Mouse (Mus musculus) embryonic facial prominence, embryonic 12.5 days (tissue): ENCODE results near the gene Lgi4. TPM values are rescaled to one million over a fixed set of nuclear protein-coding genes. Genes with fewer than 3 reads are reported as not detected.

ENCODE experiments used
- ATAC-seq: fragments of 200-750 bp; cut with Nextera tagmentation; 2 replicates; pipeline ENCODE4 v1.8.0; 2017; ENCODE audit not compliant: insufficient number of reproducible peaks, insufficient read depth, low FRiP score, low TSS enrichment
- H3K27ac ChIP-seq: fragments of 300-500 bp; sonication (generic); 2 replicates; pipeline ENCODE4 v1.5.1; 2016; ENCODE audit warnings: mild to moderate bottlenecking
- H3K27me3 ChIP-seq: fragments of 300-500 bp; sonication (generic); 2 replicates; pipeline ENCODE4 v1.6.1; 2016; ENCODE audit warnings: mild to moderate bottlenecking, moderate library complexity
- H3K36me3 ChIP-seq: fragments of 300-500 bp; sonication (generic); 2 replicates; pipeline ENCODE4 v1.6.1; 2016; ENCODE audit warnings: mild to moderate bottlenecking
- H3K4me1 ChIP-seq: fragments of 300-500 bp; sonication (generic); 2 replicates; pipeline ENCODE4 v1.6.1; 2016
- H3K4me2 ChIP-seq: fragments of 300-500 bp; sonication (generic); replicated peaks from 2 replicates; pipeline ENCODE4 v1.6.1; 2016; ENCODE audit warnings: mild to moderate bottlenecking, moderate library complexity
- H3K4me3 ChIP-seq: fragments of 300-500 bp; sonication (generic); 2 replicates; pipeline ENCODE4 v1.5.1; 2016; ENCODE audit warnings: mild to moderate bottlenecking
- H3K9ac ChIP-seq: fragments of 300-500 bp; sonication (generic); 2 replicates; pipeline ENCODE4 v1.6.1; 2016; ENCODE audit warnings: mild to moderate bottlenecking, moderate library complexity
- H3K9me3 ChIP-seq: fragments of 300-500 bp; sonication (generic); 2 replicates; pipeline ENCODE4 v1.6.1; 2016; ENCODE audit warnings: mild to moderate bottlenecking, moderate library complexity
- WGBS: fragments of 180-500 bp; shearing (Covaris S2); methylation state at CpG from one replicate; pipeline ENCODE4 v1.1.7; 2016; 5-methylcytosine and 5-hydroxymethylcytosine counted together
- polyA plus RNA-seq: library from polyadenylated mRNA; unstranded; fragments of >200 nt; fragmentation: Nextera tagmentation; extraction: Ambion mirVana; gene quantifications from 2 replicates; pipeline ENCODE4 v1.2.1, GENCODE M21; 2016

The Lgi4 gene
- polyA plus RNA-seq, 1 experiment from 2014 or later = 1.5 TPM

DNA sequence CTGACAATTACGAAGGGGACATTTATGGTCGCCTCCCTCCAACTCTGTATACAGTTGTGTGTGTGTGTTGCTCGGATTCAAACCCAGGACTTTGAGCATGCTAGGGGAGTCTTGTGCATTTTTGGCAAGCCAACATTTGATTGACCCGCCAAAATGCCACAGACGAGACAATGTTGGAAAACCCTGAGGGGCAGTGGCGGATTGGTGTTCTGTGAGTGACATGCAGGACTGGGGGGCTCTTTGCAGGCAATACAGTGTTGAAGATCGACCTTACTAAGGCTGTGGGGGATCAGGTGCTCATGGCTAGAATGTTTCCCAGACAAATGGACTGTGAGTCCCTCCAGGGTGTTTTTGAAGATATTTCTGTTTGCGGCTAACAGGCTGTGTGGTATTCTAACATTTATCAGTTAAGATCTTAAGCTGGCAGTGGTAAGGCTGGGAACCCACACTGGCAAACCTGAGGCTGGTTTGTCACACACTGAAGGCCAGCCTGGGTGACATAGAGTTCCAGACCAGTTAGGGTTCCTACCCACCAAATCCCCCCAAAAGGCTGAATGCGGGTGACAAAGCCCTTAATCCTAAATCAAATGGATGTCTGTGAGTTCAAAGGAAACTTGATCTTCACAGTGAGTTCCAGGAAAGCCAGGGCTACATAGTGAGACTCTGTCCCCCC is 37.9 kb downstream of the Lgi4 start:
- Histone ChIP-seq H3K27ac (no peak overlapping the region), H3K9ac (no peak overlapping the region), H3K27me3 (no peaks in the 10 kb centered on the region), H3K4me3 (no peak overlapping the region), H3K36me3 (no peaks in the 10 kb centered on the region), H3K4me1 (0 out of 2 replicates have a peak, but pooled peaks cover 4% of the 10 kb centered on the region), H3K4me2 (no peak overlapping the region), H3K9me3 (no peaks in the 10 kb centered on the region)
- ATAC-seq = no peak
- WGBS = 66% methylated on average over 9 of the region's 9 CpGs

- Histone ChIP-seq H3K4me2 (peak overlapping the region; percentile 44), H3K36me3 (no peaks in the 10 kb centered on the region), H3K27me3 (no peaks in the 10 kb centered on the region), H3K4me3 (peak overlapping the region; percentile 21), H3K4me1 (0 out of 2 replicates have a peak, but pooled peaks cover 4% of the 10 kb centered on the region), H3K27ac (0 out of 2 replicates have a peak overlapping the region, but pooled peaks have one; percentile 9), H3K9ac (peak overlapping the region; percentile 34; the same call in 1 of the 2 replicates), H3K9me3 (no peaks in the 10 kb centered on the region)
- 47% methylated on average over 20 of the region's 20 CpGs for WGBS
- ATAC-seq = peak; percentile 91
Observed at GRCm38 (mm10) chr7:31097583-31098248, 38.6 kb downstream of the Lgi4 start.

DNA sequence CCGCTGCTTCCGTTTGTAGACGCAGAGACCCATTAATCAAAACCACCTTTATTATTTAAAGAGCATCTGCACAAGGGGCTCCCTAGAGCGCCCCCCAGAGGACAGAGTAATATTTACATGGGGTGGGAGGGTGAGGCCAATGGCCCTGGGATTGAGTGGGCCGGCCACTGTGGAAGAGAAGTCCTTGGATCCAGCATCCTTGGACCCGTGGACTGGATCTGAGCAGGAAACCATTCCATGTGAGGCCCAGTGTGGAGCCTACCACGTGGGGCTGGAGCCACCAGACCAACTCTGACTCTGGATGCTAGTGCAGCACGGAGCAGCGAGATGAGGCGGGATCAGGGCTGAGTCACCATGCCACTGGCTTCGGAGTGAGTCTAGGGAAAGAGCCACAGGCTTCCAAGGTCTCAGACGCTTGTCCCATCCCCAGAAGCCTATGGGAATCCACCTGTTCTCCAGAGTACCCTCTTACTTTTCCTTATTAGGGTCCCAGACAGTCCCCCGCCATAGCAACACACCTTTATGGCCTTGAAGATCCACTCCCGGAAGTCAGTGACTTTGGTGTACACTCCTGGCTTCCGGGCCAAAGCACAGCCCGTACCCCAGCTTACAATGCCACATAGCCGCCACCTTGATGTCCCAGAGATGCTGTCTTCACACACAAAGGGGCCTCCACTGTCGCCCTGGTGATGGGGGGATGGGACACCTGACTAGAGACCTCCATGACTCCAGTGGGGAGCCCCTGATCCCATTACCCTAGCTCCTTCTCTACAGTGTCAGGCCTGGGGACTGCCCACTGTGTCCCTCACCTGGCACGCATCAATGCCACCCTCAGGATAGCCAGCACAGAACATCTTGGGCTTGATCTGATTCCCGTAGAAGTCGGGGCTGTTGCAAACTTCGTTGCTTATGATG is 39.8 kb downstream of the Lgi4 start:
- Histone ChIP-seq H3K4me2 (no peak overlapping the region), H3K4me3 (no peak overlapping the region), H3K4me1 (0 out of 2 replicates have a peak, but pooled peaks cover 4% of the 10 kb centered on the region), H3K27ac (no peak overlapping the region), H3K36me3 (no peaks in the 10 kb centered on the region), H3K27me3 (peaks cover 5% of the 10 kb centered on the region), H3K9me3 (no peaks in the 10 kb centered on the region), H3K9ac (no peak overlapping the region)
- no peak for ATAC-seq
- 78% methylated on average over 22 of the region's 22 CpGs for WGBS

DNA sequence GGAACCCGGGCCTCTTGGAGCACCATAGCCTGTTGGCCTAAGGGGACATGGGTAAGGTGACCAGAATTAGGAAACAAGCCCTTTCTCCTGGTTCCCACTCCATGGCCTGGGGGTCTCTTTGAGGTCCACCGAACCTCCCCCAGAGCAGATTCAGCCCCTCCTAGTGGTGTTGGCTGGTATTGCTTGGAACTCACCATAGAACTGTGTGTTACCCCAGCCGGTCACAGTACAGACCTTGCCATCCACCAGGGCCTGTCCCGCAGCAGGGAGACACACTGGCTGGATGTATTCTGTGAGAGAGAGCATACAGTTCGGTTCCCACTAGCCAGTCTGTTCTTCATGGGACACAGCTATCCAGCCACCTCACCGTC is 40.5 kb downstream of the Lgi4 start:
- H3K9me3 ChIP-seq = no peaks in the 10 kb centered on the region
- WGBS = 84% methylated on average over 6 of the region's 6 CpGs
- H3K27me3 ChIP-seq = peaks cover 5% of the 10 kb centered on the region
- no peak overlapping the region for H3K27ac ChIP-seq
- H3K4me3 ChIP-seq = no peak overlapping the region
- 0 out of 2 replicates have a peak, but pooled peaks cover 4% of the 10 kb centered on the region for H3K4me1 ChIP-seq
- no peak overlapping the region for H3K4me2 ChIP-seq
- H3K9ac ChIP-seq = no peak overlapping the region
- no peaks in the 10 kb centered on the region for H3K36me3 ChIP-seq
- ATAC-seq = no peak

- Histone ChIP-seq H3K27me3 (peaks cover 5% of the 10 kb centered on the region), H3K4me2 (no peak overlapping the region), H3K36me3 (no peaks in the 10 kb centered on the region), H3K9me3 (no peaks in the 10 kb centered on the region), H3K4me3 (no peak overlapping the region), H3K27ac (no peak overlapping the region), H3K9ac (no peak overlapping the region), H3K4me1 (peaks cover 4% of the 10 kb centered on the region; the same call in 1 of the 2 replicates)
- 83% methylated on average over 14 of the region's 14 CpGs for WGBS
- no peak for ATAC-seq
Observed at GRCm38 (mm10) chr7:31100786-31101185, 41.6 kb downstream of the Lgi4 start.

DNA sequence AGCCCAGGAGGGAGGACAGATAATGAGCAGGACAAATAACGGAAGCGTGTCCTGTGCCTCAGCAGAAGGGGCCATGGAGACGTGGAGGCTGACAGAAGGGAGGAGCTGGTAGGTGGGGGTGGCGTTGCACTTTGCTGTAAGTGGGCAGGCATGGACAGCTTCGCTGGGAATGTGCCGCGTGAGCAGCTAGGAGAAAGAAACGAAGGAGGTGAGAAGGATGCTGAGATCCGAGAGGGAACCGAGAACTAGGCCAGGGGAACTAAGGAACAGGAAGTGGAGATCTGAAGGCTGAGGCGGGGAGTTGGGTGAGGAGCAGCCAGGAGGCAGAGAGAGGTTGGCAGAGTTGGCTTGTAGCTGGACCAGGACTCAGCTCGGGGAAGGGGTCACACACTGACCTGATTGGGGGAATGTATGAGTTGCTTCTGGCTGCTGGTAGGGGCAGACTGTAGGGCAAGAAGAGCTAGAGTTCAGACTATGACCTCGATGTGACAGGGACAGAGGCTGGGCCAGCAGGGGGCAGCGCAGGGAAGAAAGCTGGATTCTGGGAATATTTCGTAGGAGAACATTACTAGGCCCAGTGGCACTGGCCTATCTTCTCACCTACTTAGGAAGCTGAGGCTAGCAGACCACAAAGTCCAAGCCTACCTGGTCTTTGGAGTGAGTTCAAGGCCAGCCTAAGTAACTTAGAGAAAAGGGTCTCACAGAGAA is 46.1 kb downstream of the Lgi4 start:
- no peaks in the 10 kb centered on the region; the same call in 1 of the 2 replicates for H3K4me1 ChIP-seq
- H3K9me3 ChIP-seq = no peaks in the 10 kb centered on the region
- peaks cover 5% of the 10 kb centered on the region for H3K27me3 ChIP-seq
- ATAC-seq = no peak
- H3K9ac ChIP-seq = no peak overlapping the region
- no peak overlapping the region for H3K27ac ChIP-seq
- no peak overlapping the region for H3K4me3 ChIP-seq
- H3K4me2 ChIP-seq = no peak overlapping the region
- H3K36me3 ChIP-seq = no peaks in the 10 kb centered on the region
- 61% methylated on average over 15 of the region's 15 CpGs for WGBS

DNA sequence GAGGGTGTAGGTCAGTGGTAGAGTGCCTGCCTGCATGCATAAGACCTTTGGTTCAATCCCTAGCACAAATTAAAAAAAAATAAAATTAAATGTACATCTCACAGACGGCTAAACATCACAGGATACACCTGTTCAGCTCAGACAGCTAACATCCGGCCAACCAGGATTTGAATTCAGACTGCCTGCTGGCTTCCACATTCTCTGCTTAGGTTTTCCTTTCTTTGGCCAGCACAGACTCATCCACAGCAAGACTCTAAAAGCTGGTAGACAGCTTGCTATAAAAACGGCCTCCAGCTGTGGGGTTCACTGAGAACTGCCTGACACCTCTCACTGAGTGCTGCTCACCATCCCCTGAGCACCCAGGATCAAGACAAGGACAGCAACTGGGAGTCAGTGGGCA is 47.0 kb downstream of the Lgi4 start:
- H3K27me3 ChIP-seq = peaks cover 5% of the 10 kb centered on the region
- no peaks in the 10 kb centered on the region; the same call in 1 of the 2 replicates for H3K4me1 ChIP-seq
- ATAC-seq = no peak
- 63% methylated on average over 3 of the region's 3 CpGs for WGBS
- no peak overlapping the region for H3K9ac ChIP-seq
- no peaks in the 10 kb centered on the region for H3K36me3 ChIP-seq
- H3K4me3 ChIP-seq = no peak overlapping the region
- no peak overlapping the region for H3K27ac ChIP-seq
- no peaks in the 10 kb centered on the region for H3K9me3 ChIP-seq
- H3K4me2 ChIP-seq = no peak overlapping the region

DNA sequence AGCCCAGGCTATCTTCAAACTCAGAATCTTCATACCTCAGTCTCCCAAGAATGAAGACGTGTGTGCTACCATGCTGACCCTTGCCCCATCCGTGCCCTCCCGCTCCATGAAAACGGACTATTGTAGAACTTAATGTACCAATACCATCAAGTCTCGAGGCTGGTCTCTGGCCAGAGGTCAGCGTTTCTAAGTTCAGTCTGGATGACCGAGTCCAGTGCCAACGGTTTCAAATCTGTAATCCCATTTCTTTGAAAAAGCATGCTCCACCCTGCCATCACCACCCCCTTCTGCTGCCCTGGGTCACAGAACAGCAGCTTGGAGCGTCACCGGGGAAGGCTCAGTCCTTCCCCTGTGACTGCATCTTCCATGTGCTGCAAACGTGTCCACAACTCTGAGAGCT is 48.6 kb downstream of the Lgi4 start:
- H3K27me3 ChIP-seq = peaks cover 5% of the 10 kb centered on the region
- no peaks in the 10 kb centered on the region for H3K36me3 ChIP-seq
- no peaks in the 10 kb centered on the region; the same call in 1 of the 2 replicates for H3K4me1 ChIP-seq
- H3K9ac ChIP-seq = no peak overlapping the region
- no peak overlapping the region for H3K4me2 ChIP-seq
- 84% methylated on average over 11 of the region's 11 CpGs for WGBS
- no peak overlapping the region for H3K4me3 ChIP-seq
- no peak for ATAC-seq
- no peak overlapping the region for H3K27ac ChIP-seq
- no peaks in the 10 kb centered on the region for H3K9me3 ChIP-seq

- no peak overlapping the region for H3K9ac ChIP-seq
- no peak overlapping the region for H3K27ac ChIP-seq
- no peaks in the 10 kb centered on the region for H3K36me3 ChIP-seq
- no peak overlapping the region for H3K4me2 ChIP-seq
- no peak for ATAC-seq
- H3K4me1 ChIP-seq = no peaks in the 10 kb centered on the region; the same call in 1 of the 2 replicates
- H3K4me3 ChIP-seq = no peak overlapping the region
- WGBS = 44% methylated on average over 7 of the region's 7 CpGs
- H3K9me3 ChIP-seq = no peaks in the 10 kb centered on the region
- no peaks in the 10 kb centered on the region for H3K27me3 ChIP-seq
Observed at GRCm38 (mm10) chr7:31109091-31109490, 49.9 kb downstream of the Lgi4 start.

GRCm38 (mm10) chr7:31109796-31110195 is 50.7 kb downstream of the Lgi4 start:
- Histone ChIP-seq H3K27me3 (no peaks in the 10 kb centered on the region), H3K4me2 (no peak overlapping the region), H3K27ac (no peak overlapping the region), H3K9me3 (no peaks in the 10 kb centered on the region), H3K4me1 (no peaks in the 10 kb centered on the region; the same call in 1 of the 2 replicates), H3K4me3 (no peak overlapping the region), H3K9ac (no peak overlapping the region), H3K36me3 (no peaks in the 10 kb centered on the region)
- ATAC-seq = no peak
- 82% methylated on average over 5 of the region's 5 CpGs for WGBS

DNA sequence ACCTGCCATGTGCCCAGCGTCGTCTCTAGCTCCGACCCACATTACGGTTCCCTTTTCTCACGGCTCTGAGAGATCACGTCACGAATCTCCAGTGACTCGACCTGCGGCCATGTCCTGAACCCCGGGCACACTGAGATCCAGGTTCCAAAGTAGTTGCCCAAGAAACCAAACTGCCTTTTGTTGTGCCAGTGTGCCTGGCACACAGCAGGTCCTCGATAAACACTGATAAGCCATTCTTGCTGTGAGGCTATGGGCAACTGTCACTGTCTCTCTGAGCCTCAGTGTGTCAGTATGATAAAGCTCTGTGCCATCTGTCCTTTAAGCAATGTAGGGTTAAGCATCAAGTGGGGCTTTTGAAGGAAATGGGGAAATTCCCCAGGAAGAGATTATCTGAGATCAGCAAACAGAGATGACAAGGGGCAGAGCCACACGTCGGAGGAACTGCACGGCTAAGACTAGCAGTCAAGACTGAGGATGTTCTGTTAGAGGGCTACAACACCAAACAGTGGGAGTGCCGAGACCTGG is 51.8 kb downstream of the Lgi4 start:
- H3K9me3 ChIP-seq = no peaks in the 10 kb centered on the region
- H3K4me3 ChIP-seq = no peak overlapping the region
- H3K27me3 ChIP-seq = 0 out of 2 replicates have a peak, but pooled peaks cover 3% of the 10 kb centered on the region
- ATAC-seq = no peak
- WGBS = 80% methylated on average over 15 of the region's 15 CpGs
- no peaks in the 10 kb centered on the region for H3K36me3 ChIP-seq
- no peak overlapping the region for H3K4me2 ChIP-seq
- H3K9ac ChIP-seq = no peak overlapping the region
- H3K27ac ChIP-seq = no peak overlapping the region
- H3K4me1 ChIP-seq = peaks cover 9% of the 10 kb centered on the region
